Mouse (Mus musculus) kidney, postnatal 14 days (tissue): ENCODE data around the gene Angptl2.
A peak's percentile ranks its signal among the peaks of the same experiment; 100 is the strongest.
"Not testable (repeated sequence)": the region's sequence is repeated elsewhere in the genome, so short reads cannot be mapped to it uniquely, and the experiment has no call there.

ENCODE experiments used
- DNase-seq: peaks from one replicate; pipeline ENCODE4 v3.0.0; 2022; ENCODE audit warnings: mixed read lengths

Angptl2 gene

DNA sequence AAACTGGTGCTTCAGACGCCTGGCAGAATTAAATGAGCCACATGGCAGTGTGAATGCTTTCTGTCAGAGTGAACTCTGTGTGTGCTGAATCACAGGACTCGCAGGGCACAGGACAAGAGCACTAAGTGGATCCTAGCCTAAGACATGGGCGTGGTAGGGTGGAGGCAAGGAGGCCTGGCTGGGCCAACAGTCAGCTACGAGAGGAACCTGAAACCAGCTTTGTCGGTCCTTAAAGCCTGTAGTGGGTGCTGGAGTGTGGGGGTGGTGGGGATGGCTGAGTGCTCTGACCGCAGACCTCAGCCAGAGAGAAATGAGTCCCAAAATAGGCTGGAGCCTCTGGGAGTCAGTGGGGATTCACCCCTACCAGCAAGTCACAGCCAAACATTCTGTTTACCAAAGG, 12.6 kb upstream of the Angptl2 start:
- no peak for DNase-seq

GRCm38 (mm10) chr2:33204980-33205379, 10.9 kb upstream of the Angptl2 start:
- DNase-seq: no peak

- peak; percentile 39 for DNase-seq
These were observed 9.8 kb upstream of the Angptl2 start for GRCm38 (mm10) chr2:33205939-33206525.

GRCm38 (mm10) chr2:33207069-33207468, 8.8 kb upstream of the Angptl2 start:
- peak; percentile 83 for DNase-seq

- DNase-seq: no peak
These were observed 7.7 kb upstream of the Angptl2 start for GRCm38 (mm10) chr2:33208134-33208533.

DNA sequence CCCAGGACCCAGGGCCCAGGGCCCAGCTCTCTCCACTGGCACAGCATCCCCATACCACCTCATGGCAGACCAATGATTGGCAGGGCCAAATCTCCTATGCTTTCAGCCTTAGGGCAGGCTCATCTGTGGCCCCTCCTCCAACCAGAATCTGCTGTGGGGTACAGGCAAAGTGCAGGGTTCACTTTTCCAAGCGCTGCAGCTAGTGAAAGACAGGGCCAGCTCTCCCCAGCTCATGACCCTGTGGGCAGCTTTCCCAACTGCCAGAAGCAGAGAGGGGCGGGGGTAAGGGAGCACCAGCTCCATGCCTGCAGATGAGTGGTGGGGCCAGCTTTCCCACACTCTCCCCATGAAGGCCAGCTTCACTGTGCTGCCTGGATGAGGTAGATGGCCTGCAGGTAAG, 5.0 kb upstream of the Angptl2 start:
- peak; percentile 81 for DNase-seq

DNA sequence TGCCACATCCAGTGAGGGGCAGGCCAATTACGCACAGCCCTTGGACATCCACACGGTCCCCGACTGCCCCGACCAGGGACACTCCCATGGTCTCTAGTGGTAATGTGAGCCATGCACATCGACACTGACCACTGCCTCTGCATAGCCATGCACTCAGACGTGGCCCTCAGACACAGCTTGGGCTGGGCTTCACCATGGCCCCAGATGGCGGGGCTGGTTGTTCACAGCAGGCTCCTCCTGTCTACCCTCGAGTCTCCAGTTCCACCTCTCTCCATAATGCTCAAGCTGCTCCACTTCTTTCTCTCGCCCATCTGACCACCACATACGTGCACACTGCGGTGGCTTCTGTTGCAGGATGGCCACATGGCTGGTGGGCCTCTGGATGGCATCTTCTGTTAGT, 4.6 kb upstream of the Angptl2 start:
- DNase-seq: not testable (repeated sequence)

GRCm38 (mm10) chr2:33215177-33215699, 631 bp upstream of the Angptl2 start:
- no peak for DNase-seq

DNA sequence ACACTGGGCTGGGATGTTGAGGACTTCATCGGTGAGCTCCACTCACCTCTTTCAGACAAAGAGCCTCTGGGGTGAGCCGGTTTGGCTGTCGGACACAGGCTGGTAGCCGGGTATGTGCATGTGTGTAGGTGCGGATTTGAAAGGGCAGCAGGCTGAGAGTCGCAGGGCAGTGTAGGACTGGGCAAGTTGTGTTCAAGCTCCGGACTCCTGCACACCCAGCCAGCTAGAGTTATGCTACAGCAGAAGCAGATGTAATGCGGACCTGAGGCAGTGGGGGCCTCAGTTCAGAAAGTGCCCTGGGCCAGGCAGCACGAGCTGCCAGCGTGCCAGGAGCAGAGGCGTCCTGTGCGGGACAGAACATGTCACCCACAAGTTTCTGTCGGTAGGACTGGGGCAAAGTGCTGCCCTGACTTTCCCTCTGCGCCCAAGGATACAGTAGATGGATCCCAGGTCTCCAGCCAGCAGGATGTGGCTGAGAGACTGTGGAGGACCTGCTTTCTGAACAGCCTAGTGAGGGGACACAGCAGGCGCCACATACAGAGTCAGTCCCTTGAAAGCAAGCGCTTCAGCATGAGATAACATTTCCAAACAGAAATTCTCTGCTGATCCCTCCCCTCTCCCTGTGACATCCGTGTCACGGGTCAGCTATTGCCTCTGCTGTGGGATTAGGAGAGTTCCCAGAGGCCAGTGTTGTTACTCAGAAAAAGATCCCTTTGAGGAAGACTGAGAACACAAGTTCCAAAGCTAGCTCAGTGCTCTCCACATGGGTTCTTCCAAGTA, 966 bp downstream of the Angptl2 start:
- peak; percentile 52 for DNase-seq

GRCm38 (mm10) chr2:33217425-33217794, 1.5 kb downstream of the Angptl2 start:
- DNase-seq: no peak

DNA sequence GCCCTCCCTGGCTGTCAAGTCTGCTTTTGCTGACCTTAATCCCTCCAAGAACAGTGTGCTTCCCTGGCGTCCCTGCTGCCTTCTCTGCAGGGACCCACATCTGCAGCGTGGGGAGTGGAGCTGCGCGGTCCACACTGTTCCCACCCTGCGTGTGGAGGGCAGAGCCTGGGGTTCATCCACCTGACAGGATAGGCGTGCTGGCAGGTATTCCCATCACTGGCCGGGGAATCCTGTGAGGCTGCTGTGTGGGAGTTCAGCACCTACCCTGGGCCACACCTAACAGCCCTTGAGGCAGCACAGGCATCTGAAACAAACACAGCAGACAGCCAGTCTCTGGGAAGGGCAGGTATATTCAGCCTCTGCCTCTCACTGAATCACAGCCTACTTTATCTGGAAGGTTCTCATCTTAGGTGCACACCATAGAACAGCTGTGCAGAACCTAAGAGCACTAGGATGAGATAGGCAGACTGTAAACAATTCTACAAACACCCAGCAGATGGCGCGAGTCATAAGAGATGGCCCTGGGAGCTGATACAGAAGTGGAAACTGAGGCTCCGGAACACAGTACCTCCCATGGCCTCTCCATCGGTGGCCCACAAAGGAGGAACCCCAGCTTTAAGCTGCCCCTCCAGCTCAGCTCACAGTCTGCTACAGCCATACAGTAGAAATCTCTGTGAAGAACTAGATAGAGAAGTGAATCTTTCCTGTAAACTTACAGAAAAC, 3.2 kb downstream of the Angptl2 start:
- peak; percentile 47 for DNase-seq

GRCm38 (mm10) chr2:33219637-33220036, 3.8 kb downstream of the Angptl2 start:
- no peak for DNase-seq

DNA sequence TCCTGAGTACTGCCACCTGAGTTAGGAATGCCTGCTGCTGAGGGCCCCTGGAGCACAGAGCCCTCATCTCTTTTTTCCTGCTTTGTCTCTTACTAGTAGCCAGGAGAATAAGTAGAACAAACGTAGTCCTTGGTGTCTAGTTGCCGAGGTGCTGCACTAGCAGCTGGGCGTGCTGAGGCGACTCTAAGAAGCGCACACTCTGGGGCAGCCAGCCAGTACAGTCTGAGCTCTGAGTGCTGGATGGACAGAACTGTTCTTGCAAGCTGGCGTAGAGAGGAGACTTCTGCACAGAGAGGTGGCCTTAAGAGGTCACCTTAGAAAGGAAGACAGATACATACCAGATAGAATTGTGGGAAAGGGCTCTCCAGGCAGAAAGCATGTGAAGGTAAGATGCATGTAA, 4.4 kb downstream of the Angptl2 start:
- peak; percentile 38 for DNase-seq

DNA sequence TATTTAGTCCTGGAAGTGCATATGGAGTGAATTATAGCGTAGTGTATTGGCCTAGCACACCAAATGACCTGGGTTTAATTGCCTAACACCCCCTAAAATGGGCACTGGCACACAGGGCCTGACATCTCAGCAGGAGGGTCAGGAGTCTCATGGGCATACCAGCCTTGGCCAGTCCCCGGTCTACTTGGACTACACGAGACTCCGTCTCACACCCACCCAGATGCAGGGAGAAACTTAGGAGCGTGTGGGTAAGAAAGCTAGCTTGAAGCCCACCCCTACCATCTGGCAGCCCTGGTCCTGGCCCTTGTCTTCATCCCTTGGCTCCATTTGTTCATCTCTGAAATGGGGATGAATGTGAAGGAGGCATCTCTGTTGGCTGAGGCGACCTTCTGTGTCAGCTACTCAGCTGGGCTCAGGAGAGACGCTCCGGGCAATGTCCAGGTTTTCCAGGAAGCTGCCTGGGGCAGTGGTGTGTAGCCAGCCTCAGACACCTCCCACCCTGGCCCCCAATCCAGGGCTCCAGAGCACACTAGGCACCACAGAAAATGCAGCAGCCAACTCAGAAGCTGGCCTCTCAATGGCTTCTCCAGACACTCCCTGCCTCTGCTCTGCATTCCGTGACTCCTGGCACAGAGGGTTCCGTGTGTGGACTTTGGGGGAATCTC, 4.9 kb downstream of the Angptl2 start:
- DNase-seq: peak; percentile 66

DNA sequence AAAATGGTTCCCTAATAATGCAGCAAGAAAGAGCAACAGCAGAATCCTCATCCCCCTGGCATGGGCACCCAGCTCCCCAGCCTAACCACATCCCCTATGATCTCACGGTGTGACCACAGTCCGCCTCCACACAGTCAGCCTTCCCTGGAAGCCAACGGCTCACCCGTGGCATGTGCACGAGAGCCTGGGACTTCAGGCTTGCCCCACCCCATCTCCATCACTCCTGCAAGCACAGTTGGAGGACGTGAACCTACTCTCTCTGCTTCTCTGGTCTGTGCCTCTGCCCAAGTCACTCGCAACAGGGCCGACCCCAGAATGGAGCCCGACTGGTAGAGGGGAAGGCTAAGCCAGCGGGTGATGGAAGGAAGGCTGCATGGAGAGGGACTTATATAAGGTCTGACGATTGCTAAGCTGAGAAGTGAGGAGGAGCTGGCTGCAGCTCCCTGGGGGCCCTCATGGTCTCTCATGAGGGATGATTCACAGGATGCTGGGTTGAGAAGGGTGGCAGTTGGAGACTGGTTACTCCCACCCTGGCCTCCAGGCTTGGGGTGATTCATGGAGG, 5.6 kb downstream of the Angptl2 start:
- no peak for DNase-seq

DNA sequence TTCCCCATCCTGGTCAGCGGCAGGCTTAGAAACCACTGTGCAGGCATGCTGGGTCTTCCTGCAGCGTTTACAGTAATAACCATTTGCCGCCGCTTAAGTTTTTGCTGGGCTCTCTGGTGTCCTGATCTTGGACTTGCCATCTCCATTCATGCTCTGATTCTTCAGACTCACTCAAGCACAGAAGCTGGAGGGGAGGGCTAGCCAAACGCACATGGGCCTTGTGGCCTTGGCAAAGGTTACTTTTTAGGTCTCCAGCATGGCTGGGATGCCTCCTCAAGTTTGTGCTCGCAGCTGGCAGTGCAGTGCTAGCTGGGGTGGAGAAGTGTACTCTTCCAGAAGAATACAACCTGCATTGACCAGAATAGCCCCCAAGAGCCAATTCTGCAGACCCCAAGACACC, 6.6 kb downstream of the Angptl2 start:
- peak; percentile 42 for DNase-seq

DNA sequence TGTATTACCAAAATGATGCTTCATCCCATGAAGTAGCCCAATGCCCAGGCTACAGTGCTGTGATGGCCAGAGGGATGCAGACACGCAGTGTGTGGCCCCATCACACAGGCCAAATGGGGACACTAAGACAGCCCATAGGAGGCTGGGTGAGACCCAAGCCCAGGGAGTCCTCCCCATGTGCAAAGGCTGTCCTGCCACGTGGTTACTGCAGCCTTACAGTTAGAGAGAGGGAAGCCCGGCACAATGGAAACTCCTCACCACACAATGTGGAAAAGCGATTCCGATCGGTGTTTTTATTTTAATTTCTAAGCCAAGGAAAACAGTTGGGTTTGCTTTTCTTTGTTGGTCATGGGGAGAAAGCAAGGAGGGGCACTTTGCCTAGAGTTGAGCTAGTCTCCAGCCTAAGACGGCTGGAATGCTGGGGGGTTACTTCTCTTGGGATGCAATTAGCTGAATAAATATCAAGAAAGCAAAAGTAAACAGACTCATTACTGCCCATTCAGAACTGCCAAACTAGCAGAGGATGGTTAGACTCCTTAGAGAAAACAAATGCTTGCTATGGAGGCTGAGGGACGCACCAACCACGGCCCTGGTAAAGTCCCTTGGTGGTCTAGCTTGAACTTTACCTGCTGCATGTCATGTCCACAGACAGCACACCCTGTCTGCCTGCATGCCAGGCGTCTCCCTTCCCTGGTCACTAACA, 7.9 kb downstream of the Angptl2 start:
- no peak for DNase-seq

GRCm38 (mm10) chr2:33225921-33226320, 10.1 kb downstream of the Angptl2 start:
- DNase-seq: no peak

DNA sequence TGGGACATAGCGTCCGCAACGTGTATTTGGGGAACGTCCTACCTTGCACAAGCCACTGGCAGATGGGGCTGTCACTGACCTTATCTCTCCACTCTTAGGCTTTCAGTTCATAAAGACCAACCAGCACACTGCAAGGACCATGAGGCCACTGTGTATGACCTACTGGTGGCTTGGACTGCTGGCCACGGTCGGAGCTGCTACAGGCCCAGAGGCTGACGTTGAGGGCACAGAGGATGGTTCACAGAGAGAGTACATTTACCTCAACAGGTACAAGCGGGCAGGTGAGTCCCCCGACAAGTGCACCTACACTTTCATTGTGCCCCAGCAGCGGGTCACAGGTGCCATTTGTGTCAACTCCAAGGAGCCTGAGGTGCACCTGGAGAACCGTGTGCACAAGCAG, 12.2 kb downstream of the Angptl2 start:
- no peak for DNase-seq

- DNase-seq: peak; percentile 27
These were observed 12.7 kb downstream of the Angptl2 start for GRCm38 (mm10) chr2:33228551-33228950.

DNA sequence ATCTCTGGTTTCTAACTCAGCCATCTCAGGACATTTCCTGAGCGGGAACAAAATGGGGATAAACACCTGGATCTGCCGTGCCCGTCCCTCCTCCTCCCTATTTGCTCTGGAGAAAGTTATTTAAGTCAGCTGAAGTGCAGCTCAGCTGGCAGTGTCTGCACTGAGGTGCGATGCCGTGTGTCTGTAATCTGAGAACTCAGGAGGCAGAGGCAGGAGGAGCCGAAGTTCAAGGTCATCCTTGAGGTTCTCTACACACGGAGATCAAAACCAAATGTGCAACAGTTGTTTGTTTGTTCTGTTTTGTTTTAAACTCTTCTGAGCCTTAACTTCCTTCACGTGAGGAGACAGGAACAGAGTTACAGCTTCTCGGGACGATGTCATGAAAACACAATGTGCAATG, 14.8 kb downstream of the Angptl2 start:
- no peak for DNase-seq

- DNase-seq: no peak
These were observed 15.9 kb downstream of the Angptl2 start for GRCm38 (mm10) chr2:33231788-33232187.
